Mouse (Mus musculus): ENCODE measurements around the gene Fermt2. TPM values are rescaled to one million over a fixed set of nuclear protein-coding genes. Genes with fewer than 3 reads are reported as not detected.

Fermt2 gene
- polyA plus RNA-seq, 1 experiment from 2014 or later, result 147 TPM

DNA sequence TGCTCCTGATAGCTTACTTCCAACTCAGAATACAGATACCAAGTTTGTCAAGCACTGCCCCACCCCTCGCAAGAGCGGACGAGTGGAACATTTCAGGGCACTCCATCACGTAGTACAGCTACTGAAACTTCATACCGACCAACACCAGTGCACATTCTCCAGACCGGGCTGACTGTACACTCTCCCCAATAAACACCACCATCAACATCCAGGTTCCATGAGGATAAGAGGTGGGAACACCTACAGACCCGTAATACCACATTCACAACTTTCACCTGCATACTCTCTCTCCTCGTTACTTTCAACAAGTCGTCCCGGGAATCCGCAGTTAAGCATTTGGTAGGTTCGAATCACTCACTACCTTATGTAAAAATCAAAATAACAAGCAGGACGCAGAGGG lies 1.1 kb downstream of the Fermt2 start:
- no peaks in the 10 kb centered on the region for H3K27me3 ChIP-seq (ENCODE audit: control insufficient read depth, insufficient read depth, low read length)
- peaks cover 17% of the 10 kb centered on the region for H3K4me1 ChIP-seq (ENCODE audit: control insufficient read depth, insufficient read depth, low read length)
- WGBS, result 1% methylated on average over 13 of the region's 13 CpGs
- H3K9me3 ChIP-seq (ENCODE audit: control insufficient read depth, low read length), result no peaks in the 10 kb centered on the region
- peak overlapping the region; percentile 86 for H3K4me2 ChIP-seq (replicated peaks; ENCODE audit: low read depth, low read length)
- H3K9ac ChIP-seq (ENCODE audit: low read depth, low read length), result peak overlapping the region; percentile 94
- H3K4me3 ChIP-seq (ENCODE audit: low read length), result peak overlapping the region; percentile 80
- 0 out of 2 replicates have a peak overlapping the region, but pooled peaks have one; percentile 93 for H3K27ac ChIP-seq (ENCODE audit: low read depth, low read length)
- no peak for ATAC-seq (ENCODE audit: low FRiP score, low TSS enrichment)
- H3K36me3 ChIP-seq (ENCODE audit: control insufficient read depth, insufficient read depth, low read length), result no peaks in the 10 kb centered on the region; the same call in 1 of the 2 replicates

DNA sequence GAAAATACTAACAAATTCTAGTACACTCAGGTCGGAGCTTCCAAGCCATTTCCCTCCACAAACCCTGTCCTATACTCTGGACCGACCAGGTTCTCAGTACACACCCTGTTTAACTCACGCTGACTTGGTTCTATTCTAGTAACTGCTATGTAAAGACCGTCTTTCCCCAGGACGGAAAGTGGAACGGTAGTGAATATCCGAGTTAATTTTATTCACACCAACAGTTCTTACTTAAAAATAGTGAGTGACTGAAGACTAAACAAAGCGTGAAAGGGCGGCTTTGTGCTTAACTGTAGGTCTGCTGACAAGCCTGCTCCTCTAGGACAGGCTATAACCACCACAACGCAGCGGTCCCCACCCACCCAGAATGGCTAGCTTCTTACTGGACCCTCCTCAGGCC lies 14.1 kb downstream of the Fermt2 start:
- no peaks in the 10 kb centered on the region for H3K9me3 ChIP-seq (ENCODE audit: control insufficient read depth, low read length)
- no peak overlapping the region for H3K4me2 ChIP-seq (replicated peaks; ENCODE audit: low read depth, low read length)
- no peaks in the 10 kb centered on the region for H3K27me3 ChIP-seq (ENCODE audit: control insufficient read depth, insufficient read depth, low read length)
- 90% methylated on average over 11 of the region's 11 CpGs for WGBS
- no peak overlapping the region for H3K4me3 ChIP-seq (ENCODE audit: low read length)
- H3K27ac ChIP-seq (ENCODE audit: low read depth, low read length), result no peak overlapping the region
- peaks cover 6% of the 10 kb centered on the region; the same call in 1 of the 2 replicates for H3K36me3 ChIP-seq (ENCODE audit: control insufficient read depth, insufficient read depth, low read length)
- no peak for ATAC-seq (ENCODE audit: low FRiP score, low TSS enrichment)
- H3K9ac ChIP-seq (ENCODE audit: low read depth, low read length), result no peak overlapping the region
- H3K4me1 ChIP-seq (ENCODE audit: control insufficient read depth, insufficient read depth, low read length), result no peaks in the 10 kb centered on the region; the same call in 1 of the 2 replicates

DNA sequence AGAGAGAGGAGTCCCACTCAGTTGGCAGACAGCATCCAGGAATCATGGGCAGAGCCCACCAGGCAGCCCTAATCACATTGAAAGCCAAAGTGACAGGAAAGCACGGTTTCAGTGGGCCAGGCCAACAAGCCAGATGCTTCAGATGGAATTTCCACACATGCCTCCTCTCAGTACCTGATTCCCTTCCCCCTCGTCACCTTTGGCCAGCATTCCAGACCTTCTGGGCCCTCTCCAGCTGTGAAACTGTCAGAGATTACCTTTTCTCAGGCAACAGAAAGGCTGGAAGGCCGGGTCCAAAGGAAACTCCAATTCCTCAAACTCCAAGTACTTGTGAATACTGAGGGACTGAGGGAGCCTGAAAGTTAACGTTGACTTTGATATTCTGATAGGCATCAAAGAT lies 19.1 kb downstream of the Fermt2 start:
- H3K9me3 ChIP-seq (ENCODE audit: control insufficient read depth, low read length), result no peaks in the 10 kb centered on the region
- peaks cover 6% of the 10 kb centered on the region; the same call in 1 of the 2 replicates for H3K36me3 ChIP-seq (ENCODE audit: control insufficient read depth, insufficient read depth, low read length)
- H3K4me2 ChIP-seq (replicated peaks; ENCODE audit: low read depth, low read length), result no peak overlapping the region
- H3K27ac ChIP-seq (ENCODE audit: low read depth, low read length), result no peak overlapping the region
- H3K4me3 ChIP-seq (ENCODE audit: low read length), result no peak overlapping the region
- WGBS, result 44% methylated on average over 4 of the region's 4 CpGs
- no peaks in the 10 kb centered on the region for H3K27me3 ChIP-seq (ENCODE audit: control insufficient read depth, insufficient read depth, low read length)
- ATAC-seq (ENCODE audit: low FRiP score, low TSS enrichment), result no peak
- no peak overlapping the region for H3K9ac ChIP-seq (ENCODE audit: low read depth, low read length)
- peaks cover 16% of the 10 kb centered on the region for H3K4me1 ChIP-seq (ENCODE audit: control insufficient read depth, insufficient read depth, low read length)

DNA sequence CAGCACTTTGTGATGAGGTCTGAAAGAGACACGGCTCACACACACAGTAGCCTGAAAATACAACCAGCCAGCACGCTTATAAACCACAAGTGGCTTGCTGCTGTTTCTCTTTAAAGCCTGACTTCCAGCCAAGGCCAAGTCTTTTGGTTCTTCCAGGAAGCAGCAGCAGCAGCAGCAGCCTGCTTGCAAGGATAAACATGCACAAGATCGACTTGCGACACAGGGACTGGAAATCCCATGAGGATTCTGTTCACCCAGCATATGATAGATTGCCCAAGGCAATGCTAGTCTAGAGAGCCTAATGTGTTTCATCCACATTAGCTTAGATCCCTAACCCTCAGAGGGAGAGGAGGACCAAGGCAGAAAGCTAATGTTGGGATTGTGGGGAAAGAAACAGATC lies 22.0 kb downstream of the Fermt2 start:
- no peaks in the 10 kb centered on the region for H3K9me3 ChIP-seq (ENCODE audit: control insufficient read depth, low read length)
- peak overlapping the region; percentile 14; the same call in 1 of the 2 replicates for H3K27ac ChIP-seq (ENCODE audit: low read depth, low read length)
- no peak for ATAC-seq (ENCODE audit: low FRiP score, low TSS enrichment)
- no peak overlapping the region for H3K9ac ChIP-seq (ENCODE audit: low read depth, low read length)
- peaks cover 16% of the 10 kb centered on the region for H3K36me3 ChIP-seq (ENCODE audit: control insufficient read depth, insufficient read depth, low read length)
- 26% methylated on average over 4 of the region's 4 CpGs for WGBS
- no peak overlapping the region for H3K4me3 ChIP-seq (ENCODE audit: low read length)
- peaks cover 16% of the 10 kb centered on the region for H3K4me1 ChIP-seq (ENCODE audit: control insufficient read depth, insufficient read depth, low read length)
- H3K27me3 ChIP-seq (ENCODE audit: control insufficient read depth, insufficient read depth, low read length), result no peaks in the 10 kb centered on the region
- no peak overlapping the region for H3K4me2 ChIP-seq (replicated peaks; ENCODE audit: low read depth, low read length)

DNA sequence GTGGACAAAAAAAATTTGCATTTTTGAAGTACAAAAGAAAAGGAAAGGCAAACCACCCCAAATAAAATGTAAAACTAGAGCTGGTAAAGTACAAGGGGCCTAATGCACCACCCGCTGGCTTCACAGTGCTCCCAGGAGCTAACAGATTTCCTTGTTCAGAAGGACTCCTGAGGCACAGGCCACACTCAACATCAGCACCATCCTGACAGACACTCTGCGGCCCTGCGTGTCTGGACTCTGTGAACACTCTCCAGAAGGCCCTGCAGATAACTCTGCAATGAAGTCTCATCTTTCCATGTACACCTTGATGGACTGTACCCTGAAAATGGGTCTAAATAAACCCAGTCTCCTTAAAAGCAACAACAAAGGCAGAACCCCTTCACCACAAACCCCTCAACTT lies 22.5 kb downstream of the Fermt2 start:
- H3K9me3 ChIP-seq (ENCODE audit: control insufficient read depth, low read length), result no peaks in the 10 kb centered on the region
- H3K4me3 ChIP-seq (ENCODE audit: low read length), result no peak overlapping the region
- no peak overlapping the region for H3K4me2 ChIP-seq (replicated peaks; ENCODE audit: low read depth, low read length)
- peaks cover 13% of the 10 kb centered on the region for H3K36me3 ChIP-seq (ENCODE audit: control insufficient read depth, insufficient read depth, low read length)
- no peak overlapping the region for H3K9ac ChIP-seq (ENCODE audit: low read depth, low read length)
- H3K4me1 ChIP-seq (ENCODE audit: control insufficient read depth, insufficient read depth, low read length), result peaks cover 16% of the 10 kb centered on the region
- peak; percentile 68; the same call in 1 of the 2 replicates for ATAC-seq (ENCODE audit: low FRiP score, low TSS enrichment)
- WGBS, result 70% methylated on average over 3 of the region's 3 CpGs
- peak overlapping the region; percentile 59; the same call in 1 of the 2 replicates for H3K27ac ChIP-seq (ENCODE audit: low read depth, low read length)
- no peaks in the 10 kb centered on the region for H3K27me3 ChIP-seq (ENCODE audit: control insufficient read depth, insufficient read depth, low read length)

DNA sequence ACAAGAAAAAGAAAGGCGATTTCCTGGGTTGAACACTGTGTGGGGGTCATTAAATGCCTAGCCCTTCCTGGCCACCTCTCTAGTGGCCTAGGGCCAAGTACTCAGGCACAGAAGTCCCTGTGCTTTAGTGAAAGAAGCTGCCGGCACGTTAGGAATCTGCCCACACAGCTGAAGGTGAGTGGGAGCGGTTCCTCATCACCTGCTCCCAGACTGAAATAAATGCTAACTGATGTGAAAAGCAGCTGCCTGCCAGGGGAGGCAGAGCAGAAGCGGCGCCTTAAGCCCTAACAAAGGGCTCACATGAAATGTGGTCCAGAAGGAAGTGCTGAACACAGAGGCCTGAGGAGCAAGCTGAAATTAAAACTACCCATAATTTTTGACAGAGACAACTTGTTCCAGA lies 22.9 kb downstream of the Fermt2 start:
- Histone ChIP-seq H3K4me1 (ENCODE audit: control insufficient read depth, insufficient read depth, low read length) (peaks cover 16% of the 10 kb centered on the region), H3K4me2 (replicated peaks; ENCODE audit: low read depth, low read length) (no peak overlapping the region), H3K4me3 (ENCODE audit: low read length) (no peak overlapping the region), H3K36me3 (ENCODE audit: control insufficient read depth, insufficient read depth, low read length) (peaks cover 13% of the 10 kb centered on the region), H3K27me3 (ENCODE audit: control insufficient read depth, insufficient read depth, low read length) (no peaks in the 10 kb centered on the region), H3K9ac (ENCODE audit: low read depth, low read length) (no peak overlapping the region), H3K9me3 (ENCODE audit: control insufficient read depth, low read length) (no peaks in the 10 kb centered on the region), H3K27ac (ENCODE audit: low read depth, low read length) (peak overlapping the region; percentile 59; the same call in 1 of the 2 replicates)
- peak; percentile 76 for ATAC-seq (ENCODE audit: low FRiP score, low TSS enrichment)
- 9% methylated on average over 6 of the region's 6 CpGs for WGBS

DNA sequence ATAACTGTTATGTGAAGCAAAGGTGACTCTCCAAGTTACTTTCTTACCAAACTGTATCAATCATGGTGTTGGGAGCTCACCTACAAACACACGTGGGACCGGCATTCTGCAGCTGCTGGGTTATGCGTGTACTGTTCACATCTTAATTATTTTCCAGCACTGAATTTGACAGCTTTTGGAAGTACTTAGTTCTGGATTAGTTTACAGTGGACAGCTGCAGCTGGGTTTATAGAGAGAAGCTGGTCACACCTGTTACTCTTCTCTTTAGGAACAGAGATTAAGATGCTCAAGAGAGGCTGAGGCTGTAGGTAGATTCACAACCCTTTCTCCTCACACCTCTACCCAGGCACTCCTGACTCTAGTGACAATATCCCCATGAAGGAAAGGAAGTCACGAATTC lies 23.8 kb downstream of the Fermt2 start:
- no peak for ATAC-seq (ENCODE audit: low FRiP score, low TSS enrichment)
- no peaks in the 10 kb centered on the region for H3K27me3 ChIP-seq (ENCODE audit: control insufficient read depth, insufficient read depth, low read length)

DNA sequence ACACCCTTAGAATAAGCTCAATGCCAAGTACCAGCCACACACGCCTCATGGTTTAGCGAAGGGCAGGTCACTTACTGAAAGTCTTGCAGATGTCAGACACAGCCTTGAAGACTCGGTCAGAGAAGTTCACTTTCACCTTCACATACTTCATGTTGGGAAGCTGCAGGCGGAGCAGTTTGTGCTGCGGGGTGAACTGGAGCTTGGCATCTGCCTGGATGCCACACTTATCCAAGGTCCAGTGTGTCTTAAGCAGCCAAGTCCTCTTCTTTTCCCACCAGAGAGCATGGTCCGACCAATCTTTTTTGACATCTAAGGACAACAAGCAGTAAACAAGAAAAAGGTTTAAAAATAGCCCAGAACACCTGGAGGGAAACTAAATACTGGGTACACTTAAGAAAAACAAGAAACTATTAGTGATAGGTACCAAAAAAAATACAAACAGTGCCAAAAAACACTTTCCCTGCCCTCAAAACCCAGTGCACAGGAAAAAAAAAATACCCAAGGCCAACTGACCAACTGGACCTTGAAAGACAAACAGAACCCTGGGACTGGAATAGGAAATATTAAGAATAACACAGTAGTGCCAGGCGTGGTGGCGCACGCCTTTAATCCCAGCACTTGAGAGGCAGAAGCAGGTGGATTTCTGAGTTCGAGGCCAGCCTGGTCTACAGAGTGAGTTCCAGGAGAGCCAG lies 25.4 kb downstream of the Fermt2 start:
- no peak overlapping the region for H3K27ac ChIP-seq (ENCODE audit: low read depth, low read length)
- no peaks in the 10 kb centered on the region for H3K9me3 ChIP-seq (ENCODE audit: control insufficient read depth, low read length)
- ATAC-seq (ENCODE audit: low FRiP score, low TSS enrichment), result no peak
- WGBS, result 90% methylated on average over 10 of the region's 10 CpGs
- no peak overlapping the region for H3K9ac ChIP-seq (ENCODE audit: low read depth, low read length)
- H3K4me3 ChIP-seq (ENCODE audit: low read length), result no peak overlapping the region
- peaks cover 17% of the 10 kb centered on the region for H3K36me3 ChIP-seq (ENCODE audit: control insufficient read depth, insufficient read depth, low read length)
- H3K27me3 ChIP-seq (ENCODE audit: control insufficient read depth, insufficient read depth, low read length), result no peaks in the 10 kb centered on the region
- H3K4me1 ChIP-seq (ENCODE audit: control insufficient read depth, insufficient read depth, low read length), result peaks cover 16% of the 10 kb centered on the region
- no peak overlapping the region for H3K4me2 ChIP-seq (replicated peaks; ENCODE audit: low read depth, low read length)

More for the DNA sequence above, 23.8 kb downstream of the Fermt2 start:
- Histone ChIP-seq H3K9me3 (ENCODE audit: control insufficient read depth, low read length) (no peaks in the 10 kb centered on the region), H3K27ac (ENCODE audit: low read depth, low read length) (no peak overlapping the region), H3K4me1 (ENCODE audit: control insufficient read depth, insufficient read depth, low read length) (peaks cover 16% of the 10 kb centered on the region), H3K36me3 (ENCODE audit: control insufficient read depth, insufficient read depth, low read length) (peaks cover 13% of the 10 kb centered on the region), H3K4me3 (ENCODE audit: low read length) (no peak overlapping the region), H3K4me2 (replicated peaks; ENCODE audit: low read depth, low read length) (no peak overlapping the region), H3K9ac (ENCODE audit: low read depth, low read length) (no peak overlapping the region)
- 90% methylated on average over 4 of the region's 4 CpGs for WGBS

DNA sequence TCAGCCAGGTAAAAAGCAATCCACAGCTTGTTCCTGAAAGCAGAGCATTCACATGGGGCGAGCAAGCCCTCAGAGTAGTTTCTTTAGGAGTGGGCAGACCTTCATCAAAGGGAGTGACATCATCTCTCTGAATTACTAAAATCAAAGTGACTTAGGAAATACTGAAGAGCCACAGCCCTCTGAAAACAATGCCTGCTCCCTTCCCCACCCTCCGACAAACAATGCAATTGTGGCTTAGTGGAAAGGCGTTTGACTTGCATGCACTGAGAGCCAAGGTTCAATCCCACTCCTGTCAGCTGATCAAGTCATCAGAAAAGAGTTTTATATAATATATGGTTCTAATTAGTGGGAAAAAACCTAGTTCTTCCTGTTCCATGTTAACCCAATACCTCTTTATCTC lies 26.0 kb downstream of the Fermt2 start:
- peaks cover 16% of the 10 kb centered on the region for H3K4me1 ChIP-seq (ENCODE audit: control insufficient read depth, insufficient read depth, low read length)
- no peak overlapping the region for H3K4me2 ChIP-seq (replicated peaks; ENCODE audit: low read depth, low read length)
- H3K27me3 ChIP-seq (ENCODE audit: control insufficient read depth, insufficient read depth, low read length), result no peaks in the 10 kb centered on the region
- ATAC-seq (ENCODE audit: low FRiP score, low TSS enrichment), result no peak
- H3K9ac ChIP-seq (ENCODE audit: low read depth, low read length), result no peak overlapping the region
- no peak overlapping the region for H3K4me3 ChIP-seq (ENCODE audit: low read length)
- no peaks in the 10 kb centered on the region for H3K9me3 ChIP-seq (ENCODE audit: control insufficient read depth, low read length)
- H3K27ac ChIP-seq (ENCODE audit: low read depth, low read length), result no peak overlapping the region
- WGBS, result 78% methylated on average over 3 of the region's 3 CpGs
- peaks cover 17% of the 10 kb centered on the region for H3K36me3 ChIP-seq (ENCODE audit: control insufficient read depth, insufficient read depth, low read length)
